Mouse (Mus musculus): ENCODE measurements around the gene Bhlhb9. TPM values are rescaled to one million over a fixed set of nuclear protein-coding genes. Genes with fewer than 3 reads are reported as not detected.

Gene Bhlhb9
- total RNA-seq (2023) = 10 to 100 TPM; 12.0 to 12.2 TPM

GRCm38 (mm10) chrX:135797212-135797644 is at the start of gene Bhlhb9:
Gene Bhlhb9 (plus strand): TSS chrX:135797594.

GRCm38 (mm10) chrX:135838521-135839360 is 41.3 kb downstream of the Bhlhb9 start, which contains the start of gene Gprasp2:
Gene Gprasp2 (plus strand): TSS chrX:135839034.

Other genes starting within 250 kb of the Bhlhb9 start
- gene Nxf7, start 198.8 kb upstream of the Bhlhb9 start, total RNA-seq (2023) = not detected
- not detected for gene Prame, start 169.9 kb upstream of the Bhlhb9 start, total RNA-seq (2023)
- not detected for gene Tcp11x2, start 103.8 kb upstream of the Bhlhb9 start, total RNA-seq (2023)
- not detected for gene Tmsb15a, start 72.3 kb upstream of the Bhlhb9 start, total RNA-seq (2023)
- 10 to 100 TPM; 29.0 to 33.0 TPM for gene Armcx5, start 54.9 kb upstream of the Bhlhb9 start, total RNA-seq (2023)
- gene Gprasp1, start 54.9 kb upstream of the Bhlhb9 start, total RNA-seq (2023) = 10 to 100 TPM; 52.1 to 61.7 TPM
- gene Gprasp2, start 41.4 kb downstream of the Bhlhb9 start, total RNA-seq (2023) = 10 to 100 TPM in 1 of 2 experiments, 1 to 10 TPM in 1; 9.3 to 17.2 TPM
- gene Arxes2, start 196.2 kb downstream of the Bhlhb9 start, total RNA-seq (2023) = under 1 TPM in 1 of 2 experiments, not detected in 1; 0.36 TPM
- not detected for gene Arxes1, start 235.8 kb downstream of the Bhlhb9 start, total RNA-seq (2023)